Mouse (Mus musculus) ES-E14 (cell line): ENCODE measurements at regions not wholly inside any gene's neighbourhood (a gene's known extent, or its start where the extent isn't known, plus 50 kb on each side); places are given as distances from the start of the nearest gene placed in this dataset.

Experiments used
- DNase-seq: peaks from one replicate; pipeline ENCODE4 v3.0.0-alpha.2; 2013; ENCODE audit warnings: low read depth, low spot score
- H3K27ac ChIP-seq: 2 replicates; pipeline ENCODE4 v1.5.1; 2012; ENCODE audit warnings: low read depth, mild to moderate bottlenecking, low read length, moderate library complexity, mixed read lengths; ENCODE audit not compliant: poor library complexity, insufficient read depth, severe bottlenecking
- H3K36me3 ChIP-seq: 2 replicates; pipeline ENCODE4 v1.6.1; 2012; ENCODE audit warnings: mild to moderate bottlenecking, low read length, moderate library complexity, mixed read lengths; ENCODE audit not compliant: control insufficient read depth, poor library complexity, insufficient read depth, severe bottlenecking
- H3K4me1 ChIP-seq, 2 experiments: fragments of 150-350 bp in 1 of 2; sonication (generic) in 1 of 2; 2 replicates each; pipeline ENCODE4 v1.6.1; 2012; ENCODE audit warnings: low read length in 2 of 2, mild to moderate bottlenecking in 1 of 2, mixed read lengths in 1 of 2; ENCODE audit not compliant: control insufficient read depth in 2 of 2, insufficient read depth in 2 of 2, poor library complexity in 1 of 2
- H3K4me3 ChIP-seq, 2 experiments: fragments of 150-350 bp in 1 of 2; sonication (generic) in 1 of 2; 2 replicates each; pipeline ENCODE4 v1.5.1; 2012; ENCODE audit warnings: low read length in 2 of 2, low read depth in 1 of 2, mild to moderate bottlenecking in 1 of 2, mixed read lengths in 1 of 2; ENCODE audit not compliant: insufficient read depth in 1 of 2, poor library complexity in 1 of 2, severe bottlenecking in 1 of 2
- H3K9ac ChIP-seq: 2 replicates; pipeline ENCODE4 v1.6.1; 2012; ENCODE audit warnings: low read depth, mild to moderate bottlenecking, low read length, mixed read lengths; ENCODE audit not compliant: poor library complexity, insufficient read depth, severe bottlenecking
- H3K9me3 ChIP-seq: fragments of 150-350 bp; sonication (generic); 2 replicates; pipeline ENCODE4 v1.6.1; 2012; ENCODE audit warnings: low read depth, mild to moderate bottlenecking, low read length; ENCODE audit not compliant: control insufficient read depth, insufficient read depth
- CHD2 ChIP-seq: IDR thresholded peaks from 2 replicates; pipeline ENCODE4 v1.6.1; 2014; ENCODE audit warnings: mild to moderate bottlenecking, low read depth, low read length, inconsistent platforms
- HCFC1 ChIP-seq: IDR thresholded peaks from 2 replicates; pipeline ENCODE4 v1.6.1; 2012; ENCODE audit warnings: low read length, inconsistent platforms, borderline replicate concordance; ENCODE audit not compliant: insufficient read depth
- MAFK ChIP-seq: IDR thresholded peaks from 2 replicates; pipeline ENCODE4 v1.6.1; 2014; ENCODE audit warnings: mild to moderate bottlenecking, low read depth, low read length, inconsistent platforms; ENCODE audit not compliant: insufficient read depth
- ZC3H11A ChIP-seq: IDR thresholded peaks from 2 replicates; pipeline ENCODE4 v1.6.1; 2012; ENCODE audit warnings: low read depth, mild to moderate bottlenecking, inconsistent platforms, low read length, borderline replicate concordance
- ZNF384 ChIP-seq: IDR thresholded peaks from 2 replicates; pipeline ENCODE4 v1.6.1; 2012; ENCODE audit warnings: low read depth, low read length, inconsistent platforms
- in situ Hi-C, 2 experiments: fragments of 600-800 bp; cut with MboI; formaldehyde crosslinking; loops; one replicate each; pipeline ENCODE4 v1.15.1; 2025; ENCODE audit warnings: low sequenced_read_pairs in 2 of 2, inconsistent platforms in 1 of 2; ENCODE audit not compliant: unreplicated experiment in 2 of 2

- TF ChIP-seq ZC3H11A (no peak), CHD2 (no peak), ZNF384 (no peak), MAFK (no peak), HCFC1 (no peak)
- no peaks in the 10 kb centered on the region for H3K9me3 ChIP-seq
- in situ Hi-C loops, result no loop called here
- no peak overlapping the region for H3K9ac ChIP-seq
- no peak overlapping the region for H3K4me3 ChIP-seq
- no peaks in the 10 kb centered on the region for H3K36me3 ChIP-seq
- H3K4me1 ChIP-seq, result peaks cover 0 to 4% of the 10 kb centered on the region in 2 experiments; a peak in 1 of 4 replicates
- no peak for DNase-seq
- no peak overlapping the region for H3K27ac ChIP-seq
These were observed 77.8 kb upstream of the Zfp64 start for GRCm38 (mm10) chr2:169033181-169033580.

GRCm38 (mm10) chr2:169028531-169029114 is 73.2 kb upstream of the Zfp64 start:
- TF ChIP-seq MAFK (no peak), ZNF384 (peak; percentile 87)
- Histone ChIP-seq H3K9ac (no peak overlapping the region), H3K36me3 (no peaks in the 10 kb centered on the region), H3K27ac (no peak overlapping the region), H3K4me1 (0 out of 4 replicates have a peak, but pooled peaks cover 1 to 4% of the 10 kb centered on the region in 2 experiments), H3K9me3 (no peaks in the 10 kb centered on the region), H3K4me3 (peak overlapping the region in 1 of 2 experiments; percentile 28; a peak in 1 of 4 replicates)
- in situ Hi-C loops, result no loop called here
- DNase-seq, result peak; percentile 49

GRCm38 (mm10) chr2:169019037-169019436 is 63.6 kb upstream of the Zfp64 start:
- in situ Hi-C loops, result no loop called here
- TF ChIP-seq HCFC1 (no peak), CHD2 (no peak), ZC3H11A (no peak), MAFK (no peak), ZNF384 (no peak)
- Histone ChIP-seq H3K4me1 (no peaks in the 10 kb centered on the region; a peak in 1 of 4 replicates), H3K27ac (no peak overlapping the region), H3K4me3 (no peak overlapping the region), H3K9ac (no peak overlapping the region), H3K9me3 (no peaks in the 10 kb centered on the region), H3K36me3 (peaks cover 21% of the 10 kb centered on the region)
- no peak for DNase-seq

- Histone ChIP-seq H3K9me3 (no peaks in the 10 kb centered on the region), H3K27ac (no peak overlapping the region), H3K4me1 (peaks cover 3 to 10% of the 10 kb centered on the region in 2 experiments; a peak in 1 of 4 replicates), H3K9ac (no peak overlapping the region), H3K4me3 (no peak overlapping the region), H3K36me3 (peaks cover 17% of the 10 kb centered on the region; the same call in 1 of the 2 replicates)
- TF ChIP-seq HCFC1, result no peak
- no peak for TF ChIP-seq ZC3H11A
- TF ChIP-seq ZNF384, result no peak
- no peak for TF ChIP-seq MAFK
- TF ChIP-seq CHD2, result no peak
- in situ Hi-C loops, result no loop called here
- no peak for DNase-seq
These were observed 54.9 kb upstream of the Zfp64 start for GRCm38 (mm10) chr2:169010271-169010670.
